Mouse (Mus musculus) embryonic facial prominence, embryonic 14.5 days (tissue): ENCODE measurements around the gene Tmc8. TPM values are rescaled to one million over a fixed set of nuclear protein-coding genes. Genes with fewer than 3 reads are reported as not detected.
A peak's percentile ranks its signal among the peaks of the same experiment; 100 is the strongest.

Source experiments
- ATAC-seq: fragments of 200-750 bp; cut with Nextera tagmentation; 2 replicates; pipeline ENCODE4 v1.8.0; 2017; ENCODE audit warnings: low read depth, moderate number of reproducible peaks, moderate TSS enrichment
- DNase-seq: peaks from one replicate; pipeline ENCODE4 v3.0.0-alpha.2; 2015; ENCODE audit warnings: low spot score
- H3K27ac ChIP-seq: fragments of 300-500 bp; sonication (generic); replicated peaks from 2 replicates; pipeline ENCODE4 v1.5.1; 2014; ENCODE audit warnings: low read depth, mild to moderate bottlenecking, low read length, moderate library complexity
- H3K27me3 ChIP-seq: fragments of 300-500 bp; sonication (generic); replicated peaks from 2 replicates; pipeline ENCODE4 v1.6.1; 2014; ENCODE audit warnings: low read length; ENCODE audit not compliant: control insufficient read depth, insufficient read depth
- H3K36me3 ChIP-seq: fragments of 300-500 bp; sonication (generic); 2 replicates; pipeline ENCODE4 v1.6.1; 2014; ENCODE audit warnings: low read length, mixed read lengths; ENCODE audit not compliant: control insufficient read depth, insufficient read depth
- H3K4me1 ChIP-seq: fragments of 300-500 bp; sonication (generic); 2 replicates; pipeline ENCODE4 v1.6.1; 2014; ENCODE audit warnings: antibody characterized with exemption, low read length; ENCODE audit not compliant: control insufficient read depth, insufficient read depth
- H3K4me2 ChIP-seq: fragments of 300-500 bp; sonication (generic); 2 replicates; pipeline ENCODE4 v1.6.1; 2014; ENCODE audit warnings: low read depth, mild to moderate bottlenecking, low read length, moderate library complexity, mixed read lengths
- H3K4me3 ChIP-seq: fragments of 300-500 bp; sonication (generic); 2 replicates; pipeline ENCODE4 v1.5.1; 2014; ENCODE audit warnings: low read depth, mild to moderate bottlenecking, low read length
- H3K9ac ChIP-seq: fragments of 300-500 bp; sonication (generic); 2 replicates; pipeline ENCODE4 v1.6.1; 2014; ENCODE audit warnings: low read depth, mild to moderate bottlenecking, low read length, moderate library complexity, mixed read lengths
- H3K9me3 ChIP-seq: fragments of 300-500 bp; sonication (generic); 2 replicates; pipeline ENCODE4 v1.6.1; 2016; ENCODE audit warnings: low read length; ENCODE audit not compliant: control insufficient read depth
- WGBS: fragments of 180-500 bp; shearing (Covaris S2); extraction: QIAGEN DNeasy Blood & Tissue Kit; methylation state at CpG from one replicate; pipeline ENCODE4 v1.1.7; 2014; 5-methylcytosine and 5-hydroxymethylcytosine counted together
- polyA plus RNA-seq: library from polyadenylated mRNA; unstranded; fragments of >200 nt; fragmentation: Nextera tagmentation; extraction: Ambion mirVana; gene quantifications from 2 replicates; pipeline ENCODE4 v1.2.1, GENCODE M21; 2014

Gene Tmc8
- polyA plus RNA-seq, 1 experiment from 2014 or later: 1.3 TPM

DNA sequence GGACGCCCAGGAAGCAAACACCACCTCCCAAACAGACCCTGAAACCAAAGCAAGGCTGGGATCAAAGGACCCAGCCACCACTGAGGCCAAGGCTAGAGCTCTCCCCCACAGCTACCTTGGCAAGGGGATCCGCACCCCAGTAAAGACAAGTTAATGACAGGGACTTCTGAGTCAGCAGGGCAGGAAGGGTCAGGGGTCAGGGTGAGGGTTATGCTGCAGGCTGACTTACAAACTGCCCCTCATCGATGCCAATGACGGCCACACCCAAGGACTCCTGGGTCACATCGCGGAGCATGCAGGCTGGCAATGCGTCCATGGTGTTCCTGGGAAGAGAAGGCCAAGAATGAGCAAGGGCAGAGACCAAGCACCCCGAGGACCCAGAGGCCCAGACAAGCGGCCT lies 40.0 kb downstream of the Tmc8 start:
- Histone ChIP-seq H3K4me2 (no peak overlapping the region), H3K36me3 (peaks cover 53% of the 10 kb centered on the region), H3K9me3 (no peaks in the 10 kb centered on the region), H3K27me3 (no peaks in the 10 kb centered on the region), H3K4me3 (no peak overlapping the region), H3K9ac (no peak overlapping the region), H3K27ac (no peak overlapping the region), H3K4me1 (peaks cover 13% of the 10 kb centered on the region; the same call in 1 of the 2 replicates)
- DNase-seq (no peak), ATAC-seq (no peak)
- WGBS: 86% methylated on average over 9 of the region's 9 CpGs

- no peak overlapping the region for H3K4me2 ChIP-seq
- H3K36me3 ChIP-seq: peaks cover 44% of the 10 kb centered on the region
- H3K27ac ChIP-seq: peak overlapping the region; percentile 66
- DNase-seq (peak; percentile 54), ATAC-seq (no peak)
- H3K27me3 ChIP-seq: no peaks in the 10 kb centered on the region
- no peak overlapping the region; the same call in 1 of the 2 replicates for H3K4me3 ChIP-seq
- H3K4me1 ChIP-seq: peaks cover 19% of the 10 kb centered on the region; the same call in 1 of the 2 replicates
- WGBS: 63% methylated on average over 7 of the region's 7 CpGs
- no peaks in the 10 kb centered on the region for H3K9me3 ChIP-seq
- H3K9ac ChIP-seq: peak overlapping the region; percentile 17; the same call in 1 of the 2 replicates
These were observed 40.9 kb downstream of the Tmc8 start for GRCm38 (mm10) chr11:117822728-117823241.

GRCm38 (mm10) chr11:117823411-117823810 lies 41.5 kb downstream of the Tmc8 start:
- Histone ChIP-seq H3K4me2 (0 out of 2 replicates have a peak overlapping the region, but pooled peaks have one; percentile 85), H3K4me3 (no peak overlapping the region), H3K36me3 (peaks cover 38% of the 10 kb centered on the region), H3K9me3 (no peaks in the 10 kb centered on the region), H3K27ac (no peak overlapping the region), H3K27me3 (no peaks in the 10 kb centered on the region), H3K9ac (no peak overlapping the region), H3K4me1 (peaks cover 24% of the 10 kb centered on the region)
- ATAC-seq (no peak), DNase-seq (no peak)
- 79% methylated on average over 6 of the region's 6 CpGs for WGBS

GRCm38 (mm10) chr11:117824060-117824969 lies 42.4 kb downstream of the Tmc8 start:
- 13% methylated on average over 23 of the region's 23 CpGs for WGBS

DNA sequence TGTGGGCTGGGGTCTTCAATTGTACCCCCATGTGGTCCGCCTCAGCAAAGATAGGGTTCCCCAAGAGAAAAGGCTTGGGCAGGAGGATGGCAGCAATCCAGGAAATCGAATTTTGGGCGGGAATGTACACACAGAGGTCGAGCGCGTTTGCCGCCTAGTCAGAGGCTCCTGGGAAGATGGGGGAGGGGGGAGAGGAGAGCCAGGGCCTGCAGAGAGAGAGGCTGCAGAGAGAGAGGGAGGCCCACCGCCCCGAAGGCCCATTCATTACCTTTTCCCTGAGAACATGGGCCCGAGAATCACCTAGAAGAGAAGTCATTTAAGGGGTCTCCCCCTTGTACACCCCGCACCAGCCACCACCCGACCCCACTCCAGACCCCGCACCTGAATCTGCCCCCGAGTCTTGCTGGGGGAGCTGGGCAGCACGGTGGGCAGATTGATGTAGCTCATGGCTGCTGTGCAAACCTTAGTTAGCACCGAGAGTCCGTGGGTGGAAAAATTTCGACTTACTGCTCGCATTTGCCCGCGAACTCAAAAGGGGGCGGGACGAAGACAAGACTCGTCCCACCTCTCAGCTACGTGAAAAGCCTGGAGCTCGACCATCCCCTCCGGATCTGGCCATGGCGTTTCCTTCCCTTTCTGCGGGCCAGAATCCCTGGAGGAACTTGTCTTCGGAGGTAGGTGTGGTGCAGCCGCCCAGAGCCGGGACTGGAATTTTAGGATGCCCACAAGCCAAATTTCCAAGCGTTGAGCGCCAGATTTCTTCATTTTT lies 43.6 kb downstream of the Tmc8 start, which contains the start of the genes Afmid and Tk1:
TSS of gene Afmid (plus strand) at position 592 of the 769 bp plus-strand sequence.
TSS of gene Tk1 (minus strand) at position 760 of the 769 bp plus-strand sequence.
- peak within 1 kb of the TSS; percentile 78 for H3K9ac ChIP-seq
- H3K9me3 ChIP-seq: no peaks in the 10 kb centered on the region
- peaks cover 27% of the 10 kb centered on the region for H3K4me1 ChIP-seq
- under 1% methylated on average over 33 of the region's 34 CpGs for WGBS
- H3K4me2 ChIP-seq: peak within 1 kb of the TSS; percentile 85
- H3K27ac ChIP-seq: peak within 1 kb of the TSS; percentile 88
- peak within 1 kb of the TSS; percentile 55 for H3K4me3 ChIP-seq
- DNase-seq (peak; percentile 96), ATAC-seq (peak; percentile 75)
- H3K36me3 ChIP-seq: peaks cover 17% of the 10 kb centered on the region
- H3K27me3 ChIP-seq: no peaks in the 10 kb centered on the region

More at GRCm38 (mm10) chr11:117824060-117824969, 42.4 kb downstream of the Tmc8 start:
- DNase-seq (peak; percentile 80), ATAC-seq (peak; percentile 64)
- H3K36me3 ChIP-seq: peaks cover 28% of the 10 kb centered on the region
- peak overlapping the region; percentile 55 for H3K4me3 ChIP-seq
- no peaks in the 10 kb centered on the region for H3K27me3 ChIP-seq
- H3K9me3 ChIP-seq: no peaks in the 10 kb centered on the region
- peaks cover 27% of the 10 kb centered on the region for H3K4me1 ChIP-seq
- peak overlapping the region; percentile 88; the same call in 1 of the 2 replicates for H3K27ac ChIP-seq
- peak overlapping the region; percentile 85 for H3K4me2 ChIP-seq
- H3K9ac ChIP-seq: peak overlapping the region; percentile 78

- Histone ChIP-seq H3K27ac (peak overlapping the region; percentile 88), H3K36me3 (peaks cover 12% of the 10 kb centered on the region), H3K9me3 (no peaks in the 10 kb centered on the region), H3K9ac (peak overlapping the region; percentile 78), H3K27me3 (no peaks in the 10 kb centered on the region), H3K4me3 (peak overlapping the region; percentile 55), H3K4me2 (peak overlapping the region; percentile 85), H3K4me1 (peaks cover 27% of the 10 kb centered on the region)
- DNase-seq (no peak), ATAC-seq (peak; percentile 58)
- under 1% methylated on average over 5 of the region's 5 CpGs for WGBS
These were observed 44.3 kb downstream of the Tmc8 start for GRCm38 (mm10) chr11:117826164-117826563.

DNA sequence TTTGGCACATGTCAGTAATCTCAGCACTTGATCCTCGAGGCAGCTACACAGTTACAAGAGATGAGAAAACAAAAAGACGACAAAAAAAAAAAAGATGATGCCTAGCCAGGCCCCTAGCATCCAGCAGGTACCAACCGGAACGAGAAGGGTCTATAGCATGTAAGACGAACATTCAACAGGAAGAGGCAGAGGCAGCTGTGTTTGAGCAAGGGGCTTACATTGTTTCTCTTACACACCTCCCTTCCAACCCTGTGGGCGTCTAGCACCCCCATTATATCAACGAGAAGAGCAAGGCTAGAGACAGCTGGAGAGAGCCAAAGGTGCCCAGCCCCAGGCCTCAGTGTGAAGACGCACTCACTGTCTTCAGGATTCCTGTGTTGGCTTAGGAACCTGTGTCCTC lies 45.0 kb downstream of the Tmc8 start:
- no peak overlapping the region for H3K9ac ChIP-seq
- H3K4me1 ChIP-seq: peaks cover 27% of the 10 kb centered on the region

DNA sequence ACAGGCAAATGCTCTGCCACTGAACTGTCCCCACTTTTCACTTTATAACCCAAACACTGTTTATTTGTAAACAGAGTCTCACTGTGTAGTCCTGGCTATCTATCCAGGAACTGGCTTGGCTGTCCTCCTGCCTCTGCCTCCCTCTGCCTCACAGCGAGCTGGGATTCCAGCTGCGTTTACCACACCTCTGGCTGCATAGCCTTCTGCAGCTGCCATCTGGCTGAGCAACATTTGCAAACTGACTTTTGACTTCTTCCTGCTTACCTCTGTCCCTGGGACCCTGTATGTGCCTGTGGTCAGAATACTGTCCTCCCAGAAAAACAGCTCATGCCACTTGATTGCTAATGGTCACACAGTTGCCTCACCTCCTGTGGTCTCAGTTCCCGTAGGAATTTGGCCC lies 45.5 kb downstream of the Tmc8 start:
- Histone ChIP-seq H3K4me3 (no peak overlapping the region), H3K9ac (no peak overlapping the region), H3K9me3 (no peaks in the 10 kb centered on the region), H3K4me1 (peaks cover 27% of the 10 kb centered on the region), H3K36me3 (0 out of 2 replicates have a peak, but pooled peaks cover 5% of the 10 kb centered on the region), H3K27me3 (no peaks in the 10 kb centered on the region), H3K27ac (no peak overlapping the region), H3K4me2 (no peak overlapping the region)
- no peak for ATAC-seq
- 67% methylated on average over 3 of the region's 3 CpGs for WGBS
- DNase-seq: no peak

More for the DNA sequence above, 45.0 kb downstream of the Tmc8 start:
- H3K27me3 ChIP-seq: no peaks in the 10 kb centered on the region
- no peak for DNase-seq
- 62% methylated on average over 8 of the region's 8 CpGs for WGBS
- no peak overlapping the region for H3K4me3 ChIP-seq
- peaks cover 5% of the 10 kb centered on the region; the same call in 1 of the 2 replicates for H3K36me3 ChIP-seq
- H3K9me3 ChIP-seq: no peaks in the 10 kb centered on the region
- H3K27ac ChIP-seq: peak overlapping the region; percentile 88
- ATAC-seq: no peak
- peak overlapping the region; percentile 85 for H3K4me2 ChIP-seq
